Mouse (Mus musculus): ENCODE measurements around the gene Hip1r.

Hip1r gene

DNA sequence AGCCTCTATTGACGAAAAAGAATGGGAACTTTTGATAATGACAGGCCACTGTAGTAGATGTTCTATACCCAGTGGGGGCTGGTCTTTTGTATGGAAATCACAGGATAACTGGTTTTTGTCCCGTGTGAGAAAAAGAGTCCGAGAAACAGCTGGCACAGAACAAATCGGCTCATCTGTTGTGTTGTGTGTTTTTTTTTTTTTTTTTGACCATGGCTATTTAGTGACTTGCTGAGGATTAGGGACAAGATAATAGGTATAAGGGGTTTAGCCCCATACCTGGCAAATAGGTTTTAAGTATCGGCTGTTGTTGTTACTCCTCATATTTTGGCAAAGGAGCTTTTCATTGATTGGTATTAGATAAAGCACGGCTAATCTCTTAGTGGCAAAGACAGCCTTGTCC, 975 bp upstream of the Hip1r start:
- DNase-seq (ENCODE audit: low spot score in 2 of 2), result no peak

DNA sequence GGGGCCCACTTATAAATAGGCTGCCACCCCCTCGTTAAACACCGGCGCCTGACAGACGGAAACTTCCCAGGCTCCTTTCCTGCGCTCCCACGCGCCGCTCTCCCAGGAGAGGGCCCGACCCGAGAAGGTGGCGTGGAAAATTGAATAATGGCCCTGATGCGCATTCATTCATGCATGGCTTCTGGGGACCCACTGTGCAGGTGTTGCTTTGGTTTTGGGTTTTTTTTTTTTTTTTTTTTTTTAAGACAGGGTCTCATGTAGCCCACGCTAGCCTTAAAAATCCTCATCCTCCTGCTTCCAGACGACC, 704 bp downstream of the Hip1r start:
- DNase-seq (ENCODE audit: low spot score in 2 of 2), result peak in 1 of 2 experiments; percentile 56

DNA sequence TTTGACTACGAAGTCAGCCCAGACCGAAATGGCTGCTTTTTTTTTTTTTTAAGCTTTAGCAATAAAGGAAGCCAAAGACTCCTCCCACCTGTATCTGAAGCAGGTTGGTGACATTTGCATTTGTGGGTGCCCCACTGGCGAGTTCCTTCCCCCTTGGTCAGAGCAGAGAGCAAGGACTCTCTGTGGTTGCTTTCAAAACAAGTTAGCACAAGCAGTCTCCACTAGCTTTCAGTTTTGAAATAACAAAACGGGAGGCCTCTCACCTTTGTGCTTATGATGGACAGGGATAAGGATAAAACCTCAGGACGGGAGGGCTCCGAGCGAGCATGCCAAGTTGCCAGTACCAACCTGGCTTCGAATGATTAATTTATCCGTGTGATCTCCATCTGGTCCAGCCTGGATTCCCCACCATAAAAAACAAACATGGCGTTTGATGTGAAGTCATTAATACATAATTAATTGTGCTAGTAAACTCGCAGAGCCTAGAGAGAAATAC, 1.2 kb downstream of the Hip1r start:
- no peak for DNase-seq (ENCODE audit: low spot score in 2 of 2)

DNA sequence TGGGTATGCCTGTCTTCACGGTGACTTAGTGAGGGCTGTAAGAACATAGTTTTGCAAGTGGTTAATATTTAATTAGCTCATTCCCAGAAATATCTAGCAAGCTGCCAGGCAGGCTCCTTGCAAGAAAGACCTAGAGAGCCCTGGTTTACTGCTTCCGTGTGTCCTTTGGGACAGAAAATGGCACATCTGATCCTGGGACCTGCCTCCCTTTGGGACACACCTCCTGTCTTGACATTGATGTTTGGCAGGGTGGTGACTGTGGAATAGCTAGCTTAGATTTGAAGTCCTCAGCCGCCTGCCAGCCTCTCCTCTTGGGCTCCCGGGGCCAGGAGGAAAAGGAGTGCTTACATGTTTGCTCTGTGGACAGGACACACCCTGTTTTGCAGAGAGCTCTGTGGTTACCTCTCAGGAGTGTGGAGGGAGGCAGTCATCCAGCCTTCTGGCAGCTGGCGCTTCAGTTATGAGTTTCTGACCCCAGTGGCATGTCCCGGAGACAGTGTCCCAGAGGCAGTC, 2.3 kb downstream of the Hip1r start:
- no peak for DNase-seq (ENCODE audit: low spot score in 2 of 2)

DNA sequence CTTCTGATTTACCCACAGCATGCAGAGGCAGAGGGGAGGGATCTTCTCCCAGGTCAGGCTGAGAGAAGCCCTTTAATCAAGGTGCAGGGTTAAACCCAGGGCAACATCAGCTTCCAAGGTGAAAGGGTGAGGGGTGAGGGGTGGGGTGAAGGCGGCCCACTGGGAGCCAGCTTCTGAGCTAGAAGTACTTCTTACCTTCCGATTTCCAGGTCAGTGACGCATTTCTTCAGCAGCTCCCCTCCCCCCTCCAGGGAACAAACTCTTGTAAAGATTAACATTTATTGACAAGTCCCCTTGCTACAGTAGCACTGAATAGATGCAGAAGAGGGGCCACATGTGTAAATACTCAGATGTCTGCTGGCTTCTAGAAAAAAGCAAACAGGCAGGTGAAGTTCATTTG, 3.8 kb downstream of the Hip1r start:
- no peak for DNase-seq (ENCODE audit: low spot score in 2 of 2)

DNA sequence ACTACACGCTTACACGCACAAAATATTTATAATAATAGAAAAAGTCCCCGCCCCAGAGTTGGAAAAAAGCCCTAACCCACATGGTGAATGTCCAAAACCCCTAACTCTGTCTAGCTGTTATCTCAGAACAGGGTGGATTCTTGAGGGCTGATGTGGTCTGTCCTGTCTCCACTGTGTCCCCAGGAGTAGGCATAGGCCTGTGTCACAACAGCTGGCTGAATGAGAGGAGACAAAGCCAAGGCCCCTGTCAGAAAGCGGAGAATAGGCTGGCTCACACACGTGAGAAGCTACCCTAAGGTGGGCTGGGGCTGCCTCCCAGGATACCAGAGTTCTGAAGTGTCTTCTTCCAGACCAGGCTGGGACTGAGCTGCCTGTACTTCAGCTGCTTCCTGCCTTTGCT, 4.7 kb downstream of the Hip1r start:
- no peak for DNase-seq (ENCODE audit: low spot score in 2 of 2)

DNA sequence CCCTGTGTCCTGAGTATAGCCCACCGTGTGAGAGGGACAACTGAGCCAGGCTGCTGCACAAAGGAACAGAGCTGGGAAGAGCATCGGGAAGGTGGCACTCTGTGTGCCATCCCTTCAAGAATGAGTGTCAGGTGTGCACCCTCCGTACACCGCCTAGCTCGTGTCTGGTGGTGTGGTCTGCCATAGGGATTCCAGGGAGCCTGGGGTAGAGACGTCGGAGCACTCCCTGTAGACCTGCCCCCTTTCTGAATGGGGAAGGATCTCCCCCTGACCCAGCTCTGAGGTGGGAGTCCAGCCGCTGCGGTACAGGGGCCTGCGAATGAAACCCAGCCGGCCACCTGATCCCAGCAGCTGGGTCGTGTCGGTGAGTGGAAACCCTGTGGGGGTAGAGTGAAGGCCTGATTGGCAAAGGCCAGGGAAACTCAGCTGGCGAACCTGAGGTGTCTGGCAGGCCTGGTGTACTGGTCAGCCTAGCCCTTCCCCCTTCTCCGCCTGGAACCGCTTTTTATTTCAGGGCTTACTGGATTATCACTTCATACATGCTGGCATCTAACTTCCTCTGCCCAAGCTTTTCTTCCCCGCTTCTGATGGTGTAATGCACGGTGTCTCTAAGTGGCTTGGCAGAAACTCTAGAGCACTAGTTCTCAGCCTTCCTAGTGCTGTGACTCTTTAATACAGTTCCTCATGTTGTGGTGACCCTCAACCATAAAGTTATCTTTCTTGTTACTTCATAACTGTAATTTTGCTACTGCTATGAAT, 6.0 kb downstream of the Hip1r start:
- DNase-seq (ENCODE audit: low spot score in 2 of 2), result no peak

DNA sequence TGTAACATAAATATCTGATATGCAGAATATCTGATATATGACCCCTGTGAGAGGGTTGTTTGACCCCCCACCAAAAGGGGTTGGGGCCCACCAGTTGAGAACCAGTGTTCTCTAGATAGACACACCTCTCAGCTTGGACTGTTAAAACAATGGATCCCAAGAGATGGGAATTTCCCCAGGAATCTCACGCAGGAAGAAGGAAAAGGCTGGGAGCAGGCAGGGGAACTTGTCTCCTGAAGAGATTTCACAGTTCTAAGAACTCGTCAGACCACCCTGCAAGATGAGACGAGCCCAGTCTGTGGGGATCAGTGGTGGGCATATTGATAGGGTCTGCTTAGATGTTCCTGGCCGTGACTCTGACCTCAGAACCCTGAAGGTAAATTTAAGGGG, 6.5 kb downstream of the Hip1r start:
- DNase-seq (ENCODE audit: low spot score in 2 of 2), result no peak

DNA sequence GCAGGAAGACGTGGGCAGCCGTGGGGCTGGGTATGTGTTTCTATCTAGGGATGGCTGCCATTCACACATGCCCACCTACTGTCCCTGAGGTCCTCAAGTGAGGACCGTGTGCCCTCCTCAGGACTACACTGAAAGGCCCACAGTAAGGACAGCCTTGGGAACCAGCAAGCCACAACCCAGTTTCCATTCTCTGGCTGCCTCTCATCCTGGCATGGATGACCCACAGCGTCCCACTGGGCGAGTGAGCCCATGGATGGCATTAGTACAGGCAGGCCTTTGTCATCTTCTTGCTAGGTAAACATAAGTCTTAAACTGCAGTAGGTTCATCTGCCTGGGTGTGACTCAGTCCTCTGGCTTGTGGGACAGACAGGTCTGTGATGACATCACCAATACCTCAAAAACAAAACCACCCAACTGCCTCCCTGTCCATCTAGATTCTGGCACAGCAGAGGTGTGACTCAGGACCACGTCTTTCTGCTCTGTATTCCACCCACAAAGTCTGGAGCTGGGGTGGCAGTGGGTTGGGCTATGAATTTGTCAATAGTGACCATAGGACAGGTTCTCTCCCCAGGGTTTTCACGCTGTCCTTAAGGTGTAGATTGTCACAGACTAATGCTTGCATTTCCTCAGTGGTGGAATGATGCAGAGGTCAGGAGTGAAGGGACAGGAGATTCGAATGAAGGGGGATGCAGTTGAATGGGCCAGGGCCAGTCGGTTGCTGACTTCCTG, 7.3 kb downstream of the Hip1r start:
- DNase-seq (ENCODE audit: low spot score in 2 of 2), result no peak

DNA sequence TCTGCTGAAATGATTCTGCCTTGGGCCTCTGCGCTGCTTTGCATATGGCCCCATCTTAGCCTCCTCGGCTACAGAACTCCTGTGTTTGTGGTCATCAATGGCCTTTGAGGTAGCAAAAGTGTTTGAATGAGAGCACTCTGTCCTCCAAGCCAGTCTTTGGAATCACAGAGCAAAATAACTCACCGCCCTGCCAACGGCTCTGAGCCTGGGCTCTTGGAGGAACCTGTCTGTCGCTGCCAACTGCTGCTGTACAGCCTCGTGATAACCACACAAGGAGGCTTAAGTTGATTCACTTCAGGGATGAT, 7.8 kb downstream of the Hip1r start:
- DNase-seq (ENCODE audit: low spot score in 2 of 2), result no peak

DNA sequence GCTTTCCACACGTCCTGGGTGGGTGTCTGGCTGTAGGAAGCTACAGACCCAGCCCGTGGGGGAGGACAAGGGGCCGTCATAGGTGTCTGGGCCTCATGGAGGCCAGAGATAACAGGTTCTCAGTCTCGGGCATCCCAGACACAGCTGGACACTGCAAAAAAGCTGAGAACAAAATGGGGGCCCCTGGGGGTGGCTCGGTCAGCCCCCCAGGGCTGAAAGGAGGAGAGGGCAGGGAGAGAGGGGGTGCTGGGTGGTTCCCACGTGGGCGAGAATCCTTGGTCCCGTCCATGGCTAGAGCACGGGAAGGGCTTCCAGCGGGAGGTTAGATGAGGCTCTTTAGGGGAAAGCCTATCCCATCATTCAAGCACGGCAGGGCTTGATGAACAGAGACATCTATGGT, 9.4 kb downstream of the Hip1r start:
- no peak for DNase-seq (ENCODE audit: low spot score in 2 of 2)

DNA sequence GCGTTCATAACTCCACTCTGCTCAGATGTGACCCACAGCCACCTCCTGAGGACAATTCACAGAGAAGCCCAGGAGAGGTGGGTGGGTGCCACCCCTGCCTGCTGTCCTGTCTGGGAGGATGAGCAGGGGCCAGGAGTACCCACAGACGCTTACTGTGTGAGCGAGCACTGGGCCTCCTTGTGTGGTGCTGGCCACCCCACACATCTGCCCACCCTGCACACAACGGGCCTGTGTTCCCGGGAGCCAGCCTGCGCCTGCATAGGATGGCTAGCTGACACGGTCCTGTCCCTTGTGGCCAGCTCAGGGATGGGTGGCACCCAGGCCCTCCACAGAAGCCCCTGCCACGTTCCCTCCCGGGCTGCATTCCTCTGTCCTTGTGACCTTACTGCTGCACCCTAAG, 12.0 kb downstream of the Hip1r start:
- DNase-seq (ENCODE audit: low spot score in 2 of 2), result no peak

DNA sequence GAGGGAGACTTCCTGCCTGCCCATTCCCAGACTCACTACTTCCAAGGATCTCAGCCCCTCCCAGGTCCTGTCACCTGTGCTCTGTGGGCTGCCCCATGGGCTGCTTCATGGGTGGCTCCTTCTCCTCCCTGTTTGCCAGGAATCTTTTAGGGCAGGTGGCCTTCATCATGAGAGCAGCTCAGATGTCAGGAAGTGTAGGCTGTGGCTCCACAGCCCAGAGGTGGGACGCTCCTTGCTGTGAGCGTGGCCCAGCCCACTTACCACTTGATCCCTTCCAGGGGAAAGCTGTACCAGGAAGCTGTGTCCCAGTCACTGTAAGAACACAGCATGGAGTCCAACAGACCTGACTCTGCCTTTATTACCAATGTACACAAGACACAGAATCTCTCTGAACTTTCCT, 13.5 kb downstream of the Hip1r start:
- no peak for DNase-seq (ENCODE audit: low spot score in 2 of 2)

DNA sequence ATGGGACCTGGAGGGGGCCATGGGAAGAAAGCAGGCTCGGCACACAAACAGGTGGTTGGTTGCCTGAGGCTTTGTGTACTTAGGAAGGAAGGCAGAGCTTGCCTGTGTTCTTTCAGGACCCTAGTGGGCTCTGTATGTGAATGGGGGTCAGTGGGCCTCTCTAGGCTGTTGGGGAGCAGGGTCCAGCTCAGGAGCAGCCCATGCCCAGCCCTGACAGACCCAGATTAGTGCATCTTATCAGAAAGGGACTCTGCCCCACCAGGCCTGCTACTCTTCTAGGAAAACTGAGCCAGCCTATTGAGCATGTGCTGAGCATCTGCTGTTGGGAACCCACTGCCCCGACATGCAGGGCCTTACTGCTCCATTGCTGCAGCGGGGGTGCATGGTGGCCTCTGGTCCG, 14.1 kb downstream of the Hip1r start:
- no peak for DNase-seq (ENCODE audit: low spot score in 2 of 2)

DNA sequence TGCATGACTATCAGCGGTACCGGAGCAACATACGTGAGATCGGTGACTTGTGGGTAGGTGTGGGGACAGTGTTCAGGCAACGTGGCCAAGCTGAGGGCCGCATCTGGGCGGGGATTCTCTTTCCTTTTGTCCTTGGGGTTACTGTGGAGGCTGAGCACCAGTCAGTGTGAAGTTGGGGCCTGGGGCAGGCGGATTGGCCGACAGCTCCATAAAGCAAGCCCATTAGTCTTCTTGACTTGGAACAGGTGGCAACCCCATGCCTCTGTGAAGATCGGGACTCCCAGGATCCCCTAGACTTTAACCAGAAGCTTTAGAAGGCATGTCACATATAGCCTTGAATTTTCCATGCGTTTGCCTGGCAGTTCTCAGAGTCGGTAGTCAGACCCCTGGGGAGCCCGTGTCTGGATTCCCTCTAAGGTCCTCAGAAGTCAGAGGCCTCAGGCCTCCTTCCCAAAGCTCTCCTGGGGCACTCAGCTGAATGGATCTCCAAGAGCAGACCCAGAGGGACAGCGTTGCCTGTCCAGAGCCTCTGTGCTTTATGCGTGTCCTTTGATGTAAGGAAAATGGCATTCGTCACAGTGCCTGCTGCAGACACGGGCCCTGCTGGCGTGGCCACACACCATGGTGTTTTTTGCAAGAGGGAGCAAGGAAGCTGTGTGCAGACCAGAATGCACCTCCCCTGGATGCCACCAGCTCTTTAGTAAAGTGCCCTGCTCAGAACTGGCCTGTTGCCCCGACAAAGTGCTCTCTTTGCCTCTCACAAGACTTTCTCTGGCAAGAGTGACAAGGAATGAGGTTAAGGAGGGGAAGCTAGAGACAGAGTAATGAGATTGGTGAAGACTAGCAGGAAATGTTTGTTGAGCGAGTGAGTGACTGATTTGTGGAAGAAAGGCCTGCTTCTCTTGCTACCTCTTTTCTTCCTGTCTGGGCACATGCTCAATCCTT, 16.8 kb downstream of the Hip1r start:
- no peak for DNase-seq (ENCODE audit: low spot score in 2 of 2)

DNA sequence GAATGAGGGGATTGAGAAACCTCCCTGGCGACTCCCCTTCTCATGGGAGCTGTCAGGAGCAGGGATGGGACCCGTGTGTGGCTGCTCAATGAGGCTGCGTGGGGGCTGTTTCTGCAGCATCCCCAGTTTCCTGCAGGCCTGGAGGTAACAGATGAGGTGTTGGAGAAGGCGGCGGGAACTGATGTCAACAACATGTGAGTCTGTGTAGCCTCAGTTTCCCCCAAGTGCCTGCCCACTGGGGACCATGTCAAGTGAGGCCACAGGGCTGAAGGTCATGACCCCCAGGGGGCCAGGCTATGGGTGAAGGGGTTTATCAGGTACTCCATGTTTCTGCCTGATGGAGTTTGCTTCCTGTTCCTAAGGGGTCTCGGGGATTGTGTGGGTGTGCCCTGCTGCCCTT, 17.9 kb downstream of the Hip1r start:
- DNase-seq (ENCODE audit: low spot score in 2 of 2), result no peak

DNA sequence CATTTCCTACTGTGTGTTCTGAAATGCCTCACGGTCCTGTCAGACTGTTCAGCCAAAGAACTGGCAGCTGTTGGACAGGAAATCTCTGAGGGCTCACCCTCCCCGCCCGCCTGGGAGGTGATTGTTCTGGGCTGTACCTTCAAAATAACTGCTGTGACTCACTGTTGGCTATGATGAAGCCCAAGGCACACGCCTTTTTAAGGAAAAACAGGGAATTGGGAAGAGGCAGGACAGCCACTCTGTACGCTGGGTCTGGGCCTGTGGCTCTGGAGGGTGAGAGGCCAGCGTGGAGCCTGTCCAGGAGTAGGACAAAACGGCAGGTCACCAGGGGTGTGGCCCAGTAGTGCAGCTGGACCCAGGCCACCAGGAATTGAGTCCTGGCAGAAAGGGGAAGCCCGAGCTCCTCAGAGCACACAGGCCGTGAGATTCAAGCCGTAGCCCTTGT, 18.8 kb downstream of the Hip1r start:
- no peak for DNase-seq (ENCODE audit: low spot score in 2 of 2)

DNA sequence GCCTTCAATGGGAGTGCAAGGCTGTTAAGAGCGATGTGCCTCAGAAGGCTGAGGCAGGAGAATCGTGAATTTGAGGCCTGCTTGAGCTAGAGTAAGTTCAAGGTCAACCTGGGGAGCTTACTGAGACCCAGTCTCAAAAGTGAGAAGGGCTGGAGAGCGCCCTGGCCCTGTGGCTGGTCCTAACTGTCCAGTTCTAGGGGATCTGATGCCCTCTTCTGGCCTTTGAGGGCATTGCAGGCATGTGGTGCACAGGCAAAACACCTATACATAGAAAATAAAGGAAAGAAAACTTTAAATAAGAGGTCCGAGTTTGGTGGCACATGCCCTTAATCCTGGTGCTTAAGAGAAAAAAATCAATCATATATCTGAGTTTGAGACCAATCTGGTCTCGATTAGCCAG, 19.4 kb downstream of the Hip1r start:
- peak; percentile 90 to 92 for DNase-seq (ENCODE audit: low spot score in 2 of 2)

DNA sequence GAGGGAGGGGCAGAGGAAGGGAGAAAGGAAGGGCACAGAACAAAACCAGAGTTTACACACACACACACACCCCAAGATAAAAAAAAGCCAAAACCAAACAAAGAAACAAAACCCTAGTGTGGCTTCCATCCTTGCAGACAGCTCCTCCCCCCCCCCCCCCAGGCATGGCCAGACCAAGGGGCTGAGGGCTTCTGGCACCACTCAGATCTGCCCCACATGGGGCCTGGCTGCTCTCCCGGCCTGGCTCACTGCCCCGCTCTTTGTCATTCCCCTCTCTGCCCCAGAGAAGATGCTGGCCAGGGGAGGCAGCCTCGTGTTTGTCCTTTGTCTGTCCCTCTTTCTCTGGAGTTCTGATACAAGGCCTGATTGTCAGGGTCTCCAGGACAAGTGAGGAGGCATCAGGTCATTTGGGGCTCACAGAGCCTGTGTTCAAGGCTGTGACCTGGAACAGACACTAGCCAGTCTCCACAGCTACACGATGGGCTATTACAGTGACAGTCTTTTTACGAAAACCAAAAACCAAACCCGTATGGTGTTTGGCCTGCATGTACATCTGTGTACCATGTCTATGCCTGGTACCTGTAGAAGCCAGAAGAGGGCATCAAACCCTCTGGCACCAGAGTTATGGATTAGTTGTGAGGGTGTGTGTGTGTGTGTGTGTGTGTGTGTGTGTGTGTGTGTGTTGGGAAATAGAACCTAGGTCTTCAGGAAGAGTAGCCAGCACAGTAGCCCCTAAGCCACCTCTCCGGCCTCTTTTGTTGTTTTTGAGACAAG, 20.0 kb downstream of the Hip1r start:
- DNase-seq (ENCODE audit: low spot score in 2 of 2), result peak in 1 of 2 experiments; percentile 76

DNA sequence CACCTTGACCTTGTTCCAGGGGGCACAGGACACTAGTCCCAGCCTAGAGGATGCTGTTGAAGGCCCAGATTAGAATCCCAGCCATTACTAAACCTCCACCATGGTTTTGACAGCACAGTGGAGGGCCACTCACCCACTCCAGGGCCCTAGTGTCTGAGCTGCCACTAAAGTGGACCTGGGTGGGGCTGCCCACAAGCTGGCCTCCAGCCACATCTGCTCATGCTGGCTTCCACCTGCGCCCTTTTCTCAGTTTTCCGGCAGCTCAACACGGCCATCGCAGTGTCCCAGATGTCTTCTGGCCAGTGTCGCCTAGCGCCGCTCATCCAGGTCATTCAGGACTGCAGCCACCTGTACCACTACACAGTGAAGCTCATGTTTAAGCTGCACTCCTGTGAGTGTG, 21.0 kb downstream of the Hip1r start:
- no peak for DNase-seq (ENCODE audit: low spot score in 2 of 2)

DNA sequence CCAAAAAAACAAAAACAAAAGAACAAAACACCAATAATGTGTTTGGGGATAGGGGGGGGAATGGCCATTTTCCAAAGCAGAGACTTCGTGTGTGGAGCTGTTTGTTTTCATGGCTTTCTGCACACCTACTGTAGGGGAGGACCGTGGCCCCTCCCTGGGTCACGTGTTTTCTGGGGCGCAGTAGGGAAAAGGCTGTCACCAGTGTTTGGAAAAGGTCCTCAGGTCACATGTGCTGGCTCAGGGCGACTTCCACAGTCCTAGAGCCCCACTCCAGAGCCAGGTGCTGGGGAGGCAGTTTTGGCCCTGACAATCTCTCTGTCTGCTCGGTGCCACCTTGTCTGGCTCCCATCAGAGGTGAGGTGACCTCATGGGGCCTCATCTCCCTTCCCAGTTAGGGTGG, 22.0 kb downstream of the Hip1r start:
- DNase-seq (ENCODE audit: low spot score in 2 of 2), result no peak

DNA sequence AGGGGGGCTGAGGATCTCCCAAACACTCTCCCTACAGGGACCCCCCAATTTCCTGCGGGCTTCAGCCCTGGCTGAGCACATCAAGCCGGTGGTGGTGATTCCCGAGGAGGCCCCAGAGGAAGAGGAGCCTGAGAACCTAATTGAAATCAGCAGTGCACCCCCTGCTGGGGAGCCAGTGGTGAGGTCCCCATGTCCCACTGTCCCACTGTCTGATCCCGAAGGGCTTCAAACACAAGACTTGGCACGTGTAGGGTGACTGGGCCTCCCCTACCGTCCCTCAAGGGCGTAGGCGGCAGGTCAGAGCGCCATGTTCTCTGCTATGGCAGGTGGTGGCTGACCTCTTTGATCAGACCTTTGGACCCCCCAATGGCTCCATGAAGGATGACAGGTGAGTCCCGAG, 22.8 kb downstream of the Hip1r start:
- no peak for DNase-seq (ENCODE audit: low spot score in 2 of 2)
